ENCODE assay signal across 22 mouse cellular contexts in the genomic region with DNA sequence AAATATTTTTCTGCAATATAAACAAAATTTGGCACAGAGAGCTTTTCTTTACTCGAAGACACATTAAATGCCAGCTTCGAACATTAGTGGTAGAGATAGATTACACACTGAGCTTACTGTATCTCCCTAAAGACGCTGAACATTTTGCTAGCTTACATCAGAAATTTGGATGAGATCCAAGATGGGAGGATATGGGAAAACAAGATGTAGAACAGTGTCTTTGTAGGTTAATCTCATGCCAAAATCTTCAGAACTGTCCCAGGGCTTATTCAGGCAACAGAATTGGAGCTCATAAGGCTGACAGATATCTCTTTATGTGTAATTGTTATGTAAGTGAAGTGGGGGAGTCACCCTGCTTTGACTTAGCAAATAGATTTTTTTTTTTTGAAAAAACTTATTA.
DNase-seq lines count a peak whose midpoint lies in the region; ATAC-seq and TF ChIP-seq lines count a peak whose summit lies in the region.
"Had no signal": no experiment of that assay in that cellular context is flagged by ENCODE, and none has a peak within 500 bp of the region (broad histone marks: within the 10 kb centered on the region; RNA-seq: fewer than 3 reads in every experiment).

No protein-coding gene starts in this region.

- 45% methylated on average over 3 of the region's 3 CpGs for WGBS in hindbrain, embryonic 16.5 days
- WGBS in hindbrain, embryonic 11.5 days = 86% methylated on average over 3 of the region's 3 CpGs
- 40% methylated on average over 3 of the region's 3 CpGs for WGBS in stomach, embryonic 16.5 days
- 28% methylated on average over 3 of the region's 3 CpGs for WGBS in stomach, postnatal 0 days
- WGBS in lung, postnatal 0 days = 55% methylated on average over 3 of the region's 3 CpGs

- H3K9me3 ChIP-seq in hindbrain, embryonic 16.5 days (ENCODE audit: control insufficient read depth, low read length) = no peaks in the 10 kb centered on the region
- no peaks in the 10 kb centered on the region for H3K9me3 ChIP-seq in hindbrain, embryonic 11.5 days (ENCODE audit: control insufficient read depth, low read length)
- no peaks in the 10 kb centered on the region for H3K9me3 ChIP-seq in stomach, embryonic 16.5 days (replicated peaks; ENCODE audit: control insufficient read depth, low read length)
- no peaks in the 10 kb centered on the region for H3K9me3 ChIP-seq in stomach, postnatal 0 days (ENCODE audit: control insufficient read depth, low read length)
- no peaks in the 10 kb centered on the region for H3K9me3 ChIP-seq in lung, postnatal 0 days (ENCODE audit: low read length)
- H3K9me3 ChIP-seq: heart, embryonic 15.5 days; stomach, embryonic 15.5 days had no signal

- DNase-seq in hindbrain, embryonic 11.5 days (ENCODE audit: low spot score) = no peak
- DNase-seq in stomach, postnatal 0 days (ENCODE audit: low spot score) = no peak
- peak; percentile 12 for DNase-seq in brain, embryonic 18.5 days (ENCODE audit: low read depth, low spot score)
- DNase-seq in ovary, adult 18-20 months (ENCODE audit: low spot score) = no peak
- DNase-seq in lung, postnatal 0 days (ENCODE audit: low spot score) = no peak
- DNase-seq: adrenal gland, postnatal 25 days; cerebellum, adult 8-10 months; gastrocnemius, postnatal 25 days; heart, postnatal 4 days; kidney, adult 8-10 months; kidney, postnatal 36 days; lung, adult 18-20 months; lung, postnatal 4 days; right cerebral cortex, postnatal 25 days; thymus, postnatal 14 days had no signal

- H3K36me3 ChIP-seq in hindbrain, embryonic 16.5 days (ENCODE audit: control insufficient read depth, insufficient read depth, low read length) = no peaks in the 10 kb centered on the region
- H3K36me3 ChIP-seq in hindbrain, embryonic 11.5 days (ENCODE audit: control insufficient read depth, insufficient read depth, low read length) = no peaks in the 10 kb centered on the region
- H3K36me3 ChIP-seq in stomach, embryonic 16.5 days (ENCODE audit: control insufficient read depth, insufficient read depth, low read length) = no peaks in the 10 kb centered on the region
- no peaks in the 10 kb centered on the region for H3K36me3 ChIP-seq in stomach, postnatal 0 days (ENCODE audit: control insufficient read depth, insufficient read depth, low read length)
- no peaks in the 10 kb centered on the region for H3K36me3 ChIP-seq in lung, postnatal 0 days (ENCODE audit: insufficient read depth, low read length)
- H3K36me3 ChIP-seq: heart, embryonic 15.5 days; stomach, embryonic 15.5 days had no signal

- H3K9ac ChIP-seq in hindbrain, embryonic 16.5 days (ENCODE audit: low read depth, low read length) = no peak overlapping the region
- H3K9ac ChIP-seq in hindbrain, embryonic 11.5 days (ENCODE audit: low read depth, low read length) = no peak overlapping the region
- no peak overlapping the region for H3K9ac ChIP-seq in stomach, embryonic 16.5 days (ENCODE audit: low read length)
- no peak overlapping the region for H3K9ac ChIP-seq in stomach, postnatal 0 days (ENCODE audit: low read length)
- no peak overlapping the region for H3K9ac ChIP-seq in lung, postnatal 0 days (replicated peaks; ENCODE audit: low read depth)
- H3K9ac ChIP-seq: heart, embryonic 15.5 days; stomach, embryonic 15.5 days had no signal

- TF ChIP-seq EP300 in stomach, postnatal 0 days (optimal IDR thresholded peaks at IDR 0.05) = no peak
- no peak for TF ChIP-seq EP300 in lung, postnatal 0 days (IDR thresholded peaks at IDR 0.05)

- H3K4me1 ChIP-seq in hindbrain, embryonic 16.5 days (ENCODE audit: control insufficient read depth, insufficient read depth, low read depth, low read length) = no peaks in the 10 kb centered on the region
- no peaks in the 10 kb centered on the region for H3K4me1 ChIP-seq in hindbrain, embryonic 11.5 days (replicated peaks; ENCODE audit: control insufficient read depth, insufficient read depth, low read length)
- H3K4me1 ChIP-seq in stomach, embryonic 16.5 days (ENCODE audit: control insufficient read depth, insufficient read depth, low read length) = no peaks in the 10 kb centered on the region
- no peaks in the 10 kb centered on the region for H3K4me1 ChIP-seq in stomach, postnatal 0 days (replicated peaks; ENCODE audit: control insufficient read depth, insufficient read depth)
- H3K4me1 ChIP-seq in lung, postnatal 0 days (ENCODE audit: insufficient read depth, low read depth, low read length) = no peaks in the 10 kb centered on the region
- H3K4me1 ChIP-seq: heart, embryonic 15.5 days; stomach, embryonic 15.5 days had no signal

- no peaks in the 10 kb centered on the region for H3K27me3 ChIP-seq in hindbrain, embryonic 16.5 days (replicated peaks; ENCODE audit: control insufficient read depth, insufficient read depth, low read length)
- H3K27me3 ChIP-seq in hindbrain, embryonic 11.5 days (ENCODE audit: control insufficient read depth, insufficient read depth, low read length) = no peaks in the 10 kb centered on the region
- no peaks in the 10 kb centered on the region for H3K27me3 ChIP-seq in stomach, embryonic 16.5 days (ENCODE audit: control insufficient read depth, insufficient read depth, low read length)
- H3K27me3 ChIP-seq in stomach, postnatal 0 days (ENCODE audit: control insufficient read depth, insufficient read depth, low read length) = no peaks in the 10 kb centered on the region
- no peaks in the 10 kb centered on the region for H3K27me3 ChIP-seq in lung, postnatal 0 days (replicated peaks; ENCODE audit: insufficient read depth, low read length)
- H3K27me3 ChIP-seq: heart, embryonic 15.5 days; stomach, embryonic 15.5 days had no signal

- H3K4me3 ChIP-seq in hindbrain, embryonic 16.5 days (ENCODE audit: low read length) = no peak overlapping the region
- H3K4me3 ChIP-seq in hindbrain, embryonic 11.5 days (ENCODE audit: low read depth, low read length) = no peak overlapping the region
- H3K4me3 ChIP-seq in stomach, embryonic 16.5 days (replicated peaks; ENCODE audit: low read length) = no peak overlapping the region
- no peak overlapping the region for H3K4me3 ChIP-seq in stomach, postnatal 0 days (ENCODE audit: low read depth, low read length)
- H3K4me3 ChIP-seq in lung, postnatal 0 days (ENCODE audit: low read depth, low read length) = no peak overlapping the region
- H3K4me3 ChIP-seq: erythroblast, embryonic 14.5 days; heart, embryonic 15.5 days; stomach, embryonic 15.5 days had no signal

- no peak overlapping the region for H3K27ac ChIP-seq in hindbrain, embryonic 16.5 days (ENCODE audit: low read depth, low read length)
- H3K27ac ChIP-seq in hindbrain, embryonic 11.5 days (ENCODE audit: low read depth, low read length) = no peak overlapping the region
- no peak overlapping the region for H3K27ac ChIP-seq in stomach, embryonic 16.5 days (ENCODE audit: low read length)
- no peak overlapping the region for H3K27ac ChIP-seq in stomach, postnatal 0 days (replicated peaks)
- no peak overlapping the region for H3K27ac ChIP-seq in lung, postnatal 0 days (ENCODE audit: low read length)
- H3K27ac ChIP-seq: heart, embryonic 15.5 days; stomach, embryonic 15.5 days had no signal

- H3K4me2 ChIP-seq in hindbrain, embryonic 16.5 days (ENCODE audit: low read length) = no peak overlapping the region
- no peak overlapping the region for H3K4me2 ChIP-seq in hindbrain, embryonic 11.5 days (replicated peaks; ENCODE audit: low read depth, low read length)
- H3K4me2 ChIP-seq in stomach, embryonic 16.5 days (ENCODE audit: low read depth, low read length) = no peak overlapping the region
- no peak overlapping the region for H3K4me2 ChIP-seq in stomach, postnatal 0 days (replicated peaks; ENCODE audit: low read depth)
- H3K4me2 ChIP-seq in lung, postnatal 0 days (replicated peaks; ENCODE audit: low read depth, low read length) = no peak overlapping the region
- H3K4me2 ChIP-seq: heart, embryonic 15.5 days; liver, embryonic 11.5 days; midbrain, embryonic 11.5 days; stomach, embryonic 15.5 days had no signal

- peak; percentile 54; the same call in 1 of the 2 replicates for ATAC-seq in hindbrain, embryonic 16.5 days
- no peak for ATAC-seq in hindbrain, embryonic 11.5 days (ENCODE audit: low FRiP score)
- ATAC-seq in stomach, embryonic 16.5 days (ENCODE audit: insufficient read depth, low FRiP score) = 0 out of 2 replicates have a peak, but pooled peaks have one; percentile 13
- ATAC-seq in stomach, postnatal 0 days (ENCODE audit: low FRiP score, low TSS enrichment) = no peak
- no peak for ATAC-seq in lung, postnatal 0 days

- no peak for TF ChIP-seq CTCF in stomach, postnatal 0 days (IDR thresholded peaks at IDR 0.05; ENCODE audit: low read depth)
- TF ChIP-seq CTCF in lung, postnatal 0 days (IDR thresholded peaks at IDR 0.05) = no peak

Comparison
In these comparisons a context has a peak if more than half of its experiments do, and no peak if none do; other contexts are left out.
1. ATAC-seq: peak in hindbrain, embryonic 16.5 days (single experiment) and stomach, embryonic 16.5 days (single experiment); none in hindbrain, embryonic 11.5 days (single experiment), stomach, postnatal 0 days (single experiment) and lung, postnatal 0 days (single experiment).